Mouse (Mus musculus) thymus, postnatal 10 days (tissue): ENCODE measurements around the gene Col4a2.

ENCODE experiments used
- DNase-seq, 2 experiments: peaks; one replicate each; pipeline ENCODE4 v3.0.0; 2021; ENCODE audit warnings: low spot score in 2 of 2

Col4a2 gene

DNA sequence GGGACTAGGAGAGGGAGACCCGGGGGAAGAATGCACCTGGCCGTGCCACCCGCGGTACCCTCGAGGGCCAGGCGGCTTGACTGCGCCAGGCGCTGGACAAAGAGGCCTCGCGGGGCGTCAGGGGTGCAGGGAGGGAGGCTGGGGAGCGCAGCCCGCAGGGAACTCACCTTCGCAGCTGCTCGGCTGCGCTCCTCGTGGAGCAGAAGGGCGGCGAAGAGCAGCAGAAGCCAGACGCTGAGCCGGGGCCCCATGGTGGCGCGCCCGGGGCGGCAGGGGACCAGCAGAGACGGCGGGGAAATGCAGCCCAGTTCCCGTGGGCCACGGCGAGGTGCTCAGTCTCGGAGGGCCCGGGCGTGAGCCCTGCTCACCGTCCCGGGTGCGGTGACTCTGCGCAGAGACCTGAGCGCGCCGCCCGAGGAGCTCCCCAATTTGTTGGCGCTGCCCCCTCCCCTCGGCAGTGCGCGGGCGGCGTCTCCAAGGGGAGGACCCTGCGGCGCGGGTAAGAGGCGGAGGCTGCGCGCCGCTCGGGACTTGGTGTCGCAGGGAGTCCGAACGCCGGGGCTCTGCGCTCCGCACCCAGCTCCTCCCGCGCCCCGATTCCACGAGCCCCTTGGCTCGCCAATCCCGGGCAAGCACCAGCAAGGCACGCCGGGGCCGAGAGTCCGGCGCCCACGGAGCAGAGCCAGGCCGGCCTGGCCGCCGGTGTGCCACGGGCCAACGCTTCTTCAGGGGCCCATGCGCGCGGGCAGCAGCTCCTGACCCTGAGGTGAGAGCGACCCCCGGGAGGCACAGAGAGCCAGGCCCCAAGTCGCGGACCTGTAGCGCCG, at the start of gene Col4a2, which contains the start of gene Col4a1:
Gene Col4a2, plus strand, starts transcription at position 457 of the 827 bp plus-strand sequence.
Gene Col4a1, minus strand, starts transcription at position 478 of the 827 bp plus-strand sequence.
- DNase-seq = peak in 1 of 2 experiments; percentile 4

DNA sequence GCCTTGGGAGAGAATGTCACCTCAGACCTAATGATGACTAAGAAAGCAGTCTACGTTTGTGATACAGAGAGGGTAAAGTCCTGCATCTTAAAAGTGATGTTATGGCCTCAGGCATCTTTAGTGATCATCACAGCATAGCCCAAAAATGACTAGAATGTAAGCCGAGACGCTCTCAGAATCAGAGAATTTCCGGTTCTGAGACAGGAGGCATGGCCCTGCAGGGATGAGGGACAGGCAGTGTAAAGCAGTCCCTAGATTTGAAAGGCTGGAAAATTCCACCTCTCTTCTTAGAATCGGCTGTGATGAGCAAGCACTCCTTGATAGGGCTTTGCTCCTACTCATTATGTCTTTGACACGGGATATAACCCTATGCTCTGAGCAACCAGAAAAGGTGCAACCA, 48.8 kb upstream of the Col4a2 start:
- DNase-seq = no peak

DNA sequence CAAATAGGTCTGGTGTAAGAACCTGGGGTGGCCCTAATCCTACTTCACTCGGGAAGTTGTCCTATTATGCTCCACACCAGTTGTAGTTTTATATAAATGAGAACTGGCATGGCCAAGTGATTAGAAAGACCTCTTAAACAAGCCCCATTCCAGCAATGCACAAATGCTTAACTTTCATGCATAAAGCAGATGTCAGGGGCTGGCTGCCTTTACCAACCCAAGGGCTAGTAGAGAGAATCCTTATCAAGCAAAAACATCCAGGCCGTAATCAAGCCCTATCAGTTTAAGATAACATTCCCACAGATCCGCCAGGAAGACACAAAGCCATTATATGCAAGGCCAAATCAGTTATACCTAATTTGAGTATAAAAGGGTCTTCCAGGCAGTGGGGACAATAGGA, 46.6 kb upstream of the Col4a2 start:
- no peak for DNase-seq

DNA sequence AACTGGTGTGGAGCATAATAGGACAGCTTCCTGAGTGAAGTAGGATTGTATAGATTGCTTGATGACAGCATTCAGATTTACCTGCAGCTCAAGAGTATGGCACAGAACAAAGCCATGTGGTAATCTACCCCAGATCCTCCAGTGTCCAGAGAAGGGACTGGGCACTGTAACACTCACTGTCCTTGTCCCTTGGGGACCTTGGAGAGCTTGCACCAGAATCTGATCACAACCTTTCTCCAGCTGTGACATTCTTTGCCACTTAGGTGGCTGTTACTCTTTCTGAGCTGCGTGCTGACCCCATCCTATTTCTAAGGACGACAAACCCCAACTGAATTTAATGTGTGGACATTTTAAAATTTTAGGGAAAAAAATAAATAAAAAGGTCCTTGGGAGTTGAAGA, 46.1 kb upstream of the Col4a2 start:
- DNase-seq = no peak

DNA sequence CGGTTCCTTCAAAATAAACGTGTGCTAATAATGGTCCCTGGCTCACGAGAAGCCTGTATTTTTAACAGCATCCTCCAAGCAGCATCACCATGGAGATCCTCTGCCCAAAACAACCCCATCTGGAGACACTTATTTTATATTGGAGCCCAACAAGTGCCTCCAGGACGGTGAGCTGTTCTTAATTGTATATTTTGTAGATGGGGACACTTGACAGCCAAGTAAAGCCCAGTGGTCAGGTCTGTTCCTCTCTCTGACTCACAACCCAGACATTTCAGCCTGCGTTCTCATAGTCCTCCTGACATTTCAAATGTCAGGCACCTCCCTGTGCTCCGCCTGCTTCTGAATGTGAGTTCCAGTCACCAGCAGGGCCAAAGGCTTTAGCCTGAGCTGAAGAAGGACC, 43.9 kb upstream of the Col4a2 start:
- no peak for DNase-seq

DNA sequence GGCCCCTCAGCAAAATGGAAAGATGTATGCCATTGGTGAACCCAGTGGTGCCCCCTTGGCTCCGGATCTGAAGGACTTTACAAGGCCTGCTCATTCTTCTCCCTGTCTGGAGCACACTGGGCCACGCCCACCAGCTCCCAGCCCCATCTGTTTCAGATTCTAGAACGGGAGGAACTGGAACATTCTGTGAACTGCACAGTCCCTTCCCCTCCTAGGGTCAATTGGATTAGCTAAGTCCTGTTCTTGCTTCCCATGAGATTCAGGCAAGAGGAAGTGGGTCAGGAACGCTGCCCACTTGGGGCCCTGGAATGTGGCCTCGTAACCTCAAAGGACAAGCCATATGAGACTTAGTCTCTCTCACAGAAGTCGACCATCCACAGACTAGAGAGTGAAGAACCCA, 41.8 kb upstream of the Col4a2 start:
- no peak for DNase-seq

DNA sequence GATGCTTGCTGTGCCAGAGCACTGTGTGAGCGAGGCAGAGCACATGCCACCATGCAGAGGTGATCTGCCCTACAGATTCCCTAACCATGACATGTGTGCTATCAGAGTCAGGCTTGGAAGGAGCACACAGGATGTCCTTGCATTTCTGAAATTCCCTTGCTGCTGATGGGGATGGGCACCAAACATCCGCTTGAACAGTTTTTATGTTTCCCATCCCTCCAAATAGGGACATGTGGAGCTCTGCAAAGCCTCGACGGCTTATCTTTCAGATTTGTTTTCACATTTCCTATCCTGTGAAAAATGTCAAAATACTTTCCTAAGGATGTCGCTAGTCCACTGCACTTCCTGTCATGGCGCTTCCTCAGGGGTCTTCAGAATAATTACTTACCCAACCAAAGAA, 40.4 kb upstream of the Col4a2 start:
- DNase-seq = no peak

DNA sequence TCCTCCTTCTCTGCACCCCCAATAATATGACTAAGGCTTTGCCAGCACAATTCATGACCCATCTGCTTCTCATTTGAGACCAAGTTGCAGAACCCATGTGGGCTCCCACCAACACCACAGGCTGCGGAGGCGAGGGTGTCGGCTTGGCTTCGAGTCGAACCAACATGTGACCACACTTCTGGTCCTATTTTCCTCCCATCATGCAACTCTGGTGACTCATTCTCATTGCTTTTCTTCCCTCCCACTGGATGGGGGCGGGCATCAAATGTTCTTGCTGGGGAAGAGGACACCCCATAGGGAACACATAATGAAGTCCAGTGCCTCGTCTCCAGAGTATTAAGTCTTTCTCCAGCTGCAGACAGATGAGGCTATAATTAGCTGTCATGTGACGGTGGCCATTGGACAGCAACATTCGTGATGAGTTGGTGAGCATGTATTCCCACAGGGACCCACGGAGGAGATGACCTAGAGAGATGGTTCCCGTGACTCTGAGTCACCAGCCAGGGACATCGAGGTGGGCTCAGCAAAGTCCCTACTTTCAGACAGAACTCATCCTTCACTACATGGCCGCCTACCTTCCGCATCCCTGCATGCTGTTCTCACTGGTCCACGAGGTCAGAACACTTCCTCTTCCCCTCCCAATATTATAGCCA, 39.0 kb upstream of the Col4a2 start:
- no peak for DNase-seq

DNA sequence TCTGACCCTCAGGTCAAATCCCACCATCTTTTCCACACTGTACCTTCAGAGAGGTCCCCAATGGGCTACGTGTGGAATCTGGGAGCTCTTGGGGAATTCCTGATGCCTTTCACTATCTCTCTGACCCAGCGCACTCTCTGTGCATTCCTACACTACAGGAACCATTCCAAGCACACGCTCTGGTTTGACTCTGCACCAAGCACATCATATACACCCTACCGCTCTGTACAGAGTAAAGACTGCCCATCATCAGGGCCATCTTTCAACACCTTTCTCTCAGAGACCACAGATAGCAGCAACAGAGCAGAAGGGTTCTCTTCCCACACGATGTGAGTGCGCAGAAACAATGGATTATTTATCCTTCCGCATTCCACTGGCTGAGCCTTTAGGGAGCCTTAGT, 38.2 kb upstream of the Col4a2 start:
- DNase-seq = no peak

DNA sequence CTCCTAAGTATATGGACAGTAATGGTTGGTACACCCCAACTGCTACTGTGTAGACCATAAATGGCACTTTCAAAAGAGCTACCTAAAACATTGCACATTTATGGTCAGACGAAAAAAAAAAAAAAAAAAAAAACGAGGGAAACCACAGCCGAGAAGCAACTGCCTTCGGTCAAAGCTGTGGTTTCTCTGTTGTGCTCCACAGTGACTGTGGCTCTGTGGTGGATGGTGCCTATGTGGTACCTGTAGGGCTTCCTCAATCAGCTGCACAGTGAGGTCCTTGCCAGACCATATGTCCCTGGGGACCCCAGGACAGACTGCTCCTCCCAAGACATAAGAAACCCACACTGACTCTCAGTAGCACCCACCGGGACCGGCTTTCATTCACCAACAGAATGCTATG, 36.3 kb upstream of the Col4a2 start:
- no peak for DNase-seq

DNA sequence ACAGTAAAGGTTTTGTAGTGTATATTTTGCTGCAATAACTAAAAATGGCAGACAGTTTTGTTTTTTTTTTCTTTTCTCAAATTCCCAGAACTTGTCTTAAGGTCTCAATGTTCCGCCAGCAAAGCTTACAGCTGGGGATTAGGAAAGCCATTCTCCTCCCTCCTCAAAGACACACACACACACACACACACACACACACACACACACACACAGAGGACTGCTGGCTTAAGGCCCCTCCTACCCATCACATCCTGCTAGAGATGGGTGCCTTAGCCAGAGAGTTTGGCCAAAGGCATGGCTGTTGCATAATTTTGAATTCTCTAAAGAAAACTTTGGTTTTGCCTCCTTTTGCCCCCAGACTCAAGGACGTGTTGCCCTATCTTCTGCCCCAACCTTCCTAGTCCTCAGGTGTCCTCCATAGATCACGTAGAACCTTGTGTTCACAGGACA, 35.0 kb upstream of the Col4a2 start:
- no peak for DNase-seq

DNA sequence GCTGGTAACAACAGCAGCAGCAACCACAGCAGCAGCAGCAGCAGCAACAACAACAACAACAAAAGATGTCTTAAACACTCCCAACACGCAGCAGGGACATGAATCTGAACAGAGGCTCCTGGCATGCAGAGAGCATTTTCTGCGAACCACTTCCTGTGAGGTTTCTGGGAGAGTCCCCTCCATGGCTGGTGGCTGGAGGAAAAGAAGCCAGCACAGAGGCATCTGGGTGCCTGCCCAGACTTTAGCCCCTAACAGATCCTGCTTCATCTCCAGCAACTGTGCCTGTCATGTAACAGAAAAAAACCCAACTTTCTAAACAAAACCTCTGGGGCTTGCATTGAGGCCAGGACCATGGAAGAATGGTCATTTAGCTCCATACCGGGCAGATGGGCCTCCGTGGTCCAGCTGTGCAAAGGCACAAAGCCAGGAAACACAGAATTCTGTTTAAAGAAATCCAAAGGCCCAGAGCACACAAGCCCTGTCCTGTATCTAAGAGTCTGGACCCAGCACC, 34.4 kb upstream of the Col4a2 start:
- DNase-seq = no peak

DNA sequence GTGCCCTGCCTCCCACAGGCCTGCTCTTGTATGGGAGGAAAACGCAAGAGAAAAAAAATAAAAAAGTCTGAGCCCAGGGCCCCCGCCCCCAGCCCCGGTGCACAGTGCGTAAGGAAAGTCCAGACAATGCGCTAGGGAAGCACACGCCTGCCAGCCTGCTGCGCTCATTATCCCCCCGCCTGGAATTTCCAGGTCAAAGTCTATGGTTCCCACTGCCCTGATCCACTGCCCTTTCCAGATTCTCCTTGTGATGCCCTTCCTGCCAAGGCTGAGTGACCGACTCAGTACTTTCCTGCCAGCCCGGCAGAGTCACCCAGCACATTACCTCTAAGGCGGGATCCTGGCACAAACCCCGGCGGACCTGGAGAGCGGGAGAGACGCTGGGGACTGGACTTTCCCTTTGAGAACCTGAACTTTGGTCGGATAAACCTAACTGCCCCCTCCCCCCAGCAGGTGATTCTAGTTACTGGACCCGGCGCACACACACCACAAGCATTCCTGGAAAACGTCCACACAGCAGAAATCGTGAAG, 33.2 kb upstream of the Col4a2 start:
- no peak for DNase-seq

DNA sequence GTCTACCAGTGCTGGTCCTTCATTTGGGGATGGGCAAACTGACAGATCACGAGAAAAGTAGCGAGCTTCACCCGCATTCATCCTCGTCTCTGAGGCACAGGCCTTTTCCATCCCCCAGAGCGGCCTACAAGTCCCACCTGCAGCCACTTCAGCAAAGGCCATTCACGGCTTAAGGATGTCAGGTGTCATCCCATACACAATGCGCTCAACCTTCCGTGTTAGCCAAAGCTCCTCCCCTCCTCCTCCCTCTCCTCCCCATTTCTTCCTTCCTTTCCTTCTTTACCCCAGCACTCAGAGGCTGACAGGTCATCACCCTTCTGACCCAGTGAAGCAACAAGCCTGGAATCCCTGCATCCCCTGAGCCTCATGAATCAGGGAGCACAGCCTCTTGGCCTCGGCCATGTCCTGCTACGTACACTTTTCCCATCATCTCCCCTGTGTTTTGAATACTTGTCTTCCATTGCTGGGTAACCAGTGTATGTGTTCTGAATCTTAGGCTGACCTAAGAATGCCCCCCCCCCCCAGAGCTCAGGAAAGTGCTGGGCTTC, 31.8 kb upstream of the Col4a2 start:
- DNase-seq = no peak

DNA sequence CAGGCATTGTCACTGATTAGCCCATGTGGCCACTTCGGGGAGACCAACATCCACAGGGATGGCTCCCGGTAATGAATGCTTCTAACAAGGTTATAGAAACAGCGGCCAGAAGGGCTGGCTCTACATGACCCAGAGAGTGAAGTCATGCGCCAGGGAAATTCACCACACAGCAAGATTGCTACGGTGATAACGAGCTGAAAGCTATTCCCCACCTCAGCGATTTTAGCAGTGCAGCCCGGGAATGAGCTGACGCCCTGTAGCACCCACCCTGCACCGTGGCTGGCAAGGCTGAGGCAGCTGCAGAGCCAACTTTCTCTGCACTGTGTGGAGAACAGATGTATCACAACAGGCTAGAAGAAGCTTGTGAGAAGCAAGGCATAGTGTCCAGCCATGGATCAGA, 30.5 kb upstream of the Col4a2 start:
- no peak for DNase-seq

DNA sequence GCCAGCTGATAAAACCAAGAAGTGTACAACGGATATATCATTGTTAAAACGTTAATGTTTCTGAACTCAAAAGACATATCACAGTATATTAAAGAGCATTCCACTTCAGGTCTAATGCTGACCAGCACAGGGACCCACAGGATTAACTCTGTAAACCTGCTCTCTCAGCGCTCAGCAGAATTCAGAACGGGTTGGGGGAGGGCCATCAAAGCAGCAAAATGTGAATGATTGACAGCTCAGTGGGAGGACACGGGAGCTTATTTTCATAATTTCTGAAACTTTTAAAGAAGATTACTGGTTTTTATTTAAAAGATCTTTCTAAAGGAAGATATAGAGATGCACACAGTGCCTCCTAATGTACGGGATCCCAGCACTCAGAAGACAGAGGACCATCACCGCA, 29.9 kb upstream of the Col4a2 start:
- DNase-seq = no peak

DNA sequence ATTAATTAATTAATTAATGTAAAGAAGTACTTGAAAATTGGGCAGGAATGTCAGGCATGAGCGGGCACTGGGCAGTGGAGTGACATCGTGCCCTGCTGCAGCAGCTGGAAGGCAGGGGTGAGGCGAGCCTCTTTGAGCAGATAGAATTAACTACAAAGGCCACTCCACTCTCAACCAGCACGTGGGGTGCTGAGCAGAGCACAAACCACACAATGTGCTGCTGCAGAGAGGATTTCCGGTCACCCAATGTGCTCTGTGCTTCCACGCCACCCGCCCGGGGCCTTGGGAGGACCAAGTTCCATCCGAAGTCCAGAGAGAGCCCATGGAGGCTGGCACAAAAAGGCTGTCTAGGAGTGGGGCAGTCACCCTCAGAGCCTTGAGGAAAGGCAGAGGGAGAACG, 29.4 kb upstream of the Col4a2 start:
- DNase-seq = no peak

DNA sequence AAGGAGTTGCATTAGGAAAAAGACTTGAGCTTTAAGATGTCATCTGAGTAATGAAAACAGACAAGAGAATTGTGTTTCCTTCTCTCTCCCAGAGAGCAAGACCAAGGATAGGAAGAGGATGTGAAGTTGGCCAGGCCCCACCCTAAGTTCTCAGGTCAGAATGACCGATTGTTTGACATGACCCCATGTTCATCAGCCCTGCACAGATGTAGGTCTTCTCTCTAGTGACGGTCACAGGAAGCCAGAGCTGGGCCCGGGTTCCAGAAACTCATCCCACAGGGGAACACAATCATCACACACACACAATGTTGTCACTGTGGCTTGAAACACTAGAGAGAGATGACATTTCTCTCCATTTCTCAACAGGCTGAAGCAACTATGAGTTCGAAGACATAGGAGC, 27.2 kb upstream of the Col4a2 start:
- no peak for DNase-seq

DNA sequence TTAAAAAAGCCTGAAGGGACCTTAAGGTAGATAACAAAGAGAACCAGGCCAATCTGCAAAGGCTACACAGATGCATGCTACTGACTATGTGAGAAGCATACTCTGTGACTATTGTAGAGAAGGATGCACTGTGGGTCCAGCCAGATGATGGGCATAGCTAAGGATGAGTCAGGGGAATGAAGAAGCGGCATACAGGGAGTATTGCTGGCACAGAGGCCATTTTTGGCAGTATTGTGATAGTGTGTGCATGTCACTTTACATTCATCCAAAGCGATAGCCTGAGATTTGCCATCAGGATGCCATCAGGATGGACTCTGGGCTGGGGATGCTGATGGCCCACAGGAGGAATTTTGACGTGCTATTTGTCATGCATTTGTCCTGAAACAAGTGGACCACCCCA, 25.5 kb upstream of the Col4a2 start:
- DNase-seq = no peak

DNA sequence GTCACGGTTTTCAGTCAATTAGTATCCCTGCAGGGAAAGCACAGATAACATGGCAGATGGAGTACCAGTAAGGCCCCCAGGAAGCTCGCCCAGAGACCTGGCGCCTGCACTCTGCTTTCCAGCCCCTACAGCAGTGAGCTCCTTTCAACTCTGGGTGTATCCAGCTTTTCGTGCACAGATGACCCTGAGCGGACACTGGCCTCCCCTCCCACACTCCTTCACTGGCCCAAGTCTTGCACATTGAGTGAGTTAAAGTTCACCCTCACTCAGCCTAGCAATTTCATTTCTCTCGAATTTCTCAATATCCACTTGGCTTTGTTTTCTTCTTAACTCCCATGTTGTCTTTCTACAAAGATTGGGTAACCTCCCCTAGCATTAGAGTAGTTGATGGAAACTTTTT, 24.3 kb upstream of the Col4a2 start:
- no peak for DNase-seq

DNA sequence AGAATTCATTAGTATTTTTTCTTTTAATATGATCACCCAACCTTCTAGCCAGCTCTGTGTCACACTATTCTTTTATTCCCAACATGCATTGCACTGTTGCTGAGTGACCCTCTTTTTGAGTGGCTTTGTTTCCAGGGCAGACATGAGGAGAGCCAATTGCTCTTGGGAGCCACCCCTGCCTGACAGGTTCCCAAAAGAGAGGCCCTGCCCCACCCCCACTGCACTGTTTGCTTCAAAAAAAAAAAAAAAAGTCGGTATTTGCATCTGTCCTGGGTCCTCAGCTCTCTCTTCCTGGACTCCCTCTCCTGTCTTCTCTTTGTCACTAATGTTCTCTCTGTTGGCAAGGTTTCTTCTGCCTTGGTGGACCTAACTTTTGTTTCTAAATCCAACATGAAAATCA, 22.1 kb upstream of the Col4a2 start:
- DNase-seq = no peak

DNA sequence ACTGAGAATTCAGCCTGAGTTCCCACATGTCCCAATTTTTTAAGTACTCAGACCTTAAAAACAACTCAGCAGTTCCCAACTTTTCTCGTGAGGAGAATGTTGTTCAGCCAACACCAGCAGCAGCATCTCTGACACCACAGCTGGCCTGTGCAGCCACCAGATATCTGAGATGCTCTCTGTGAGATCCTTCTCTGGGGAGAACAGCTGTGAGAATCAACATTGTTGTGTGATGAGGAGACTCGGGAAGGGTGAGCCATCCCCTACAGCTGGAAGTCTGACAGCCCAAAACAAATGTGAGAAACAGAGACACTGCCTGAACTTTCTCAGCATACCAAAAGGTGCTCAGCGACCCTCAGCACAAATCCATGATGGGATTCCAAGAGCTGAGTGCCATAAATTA, 20.0 kb upstream of the Col4a2 start:
- no peak for DNase-seq
